Mouse (Mus musculus): ENCODE measurements at regions not wholly inside any gene's neighbourhood (a gene's known extent, or its start where the extent isn't known, plus 50 kb on each side); places are given as distances from the start of the nearest gene placed in this dataset.

GRCm38 (mm10) chr13:53535781-53536425, 63.0 kb upstream of the Msx2 start:
- no peaks in the 10 kb centered on the region for H3K36me3 ChIP-seq (ENCODE audit: insufficient read depth, low read length)
- peaks cover 8% of the 10 kb centered on the region for H3K27me3 ChIP-seq (ENCODE audit: insufficient read depth, low read length)
- no peaks in the 10 kb centered on the region for H3K9me3 ChIP-seq (ENCODE audit: low read length)
- H3K9ac ChIP-seq (replicated peaks; ENCODE audit: low read length) = no peak overlapping the region
- no peak overlapping the region for H3K4me3 ChIP-seq (ENCODE audit: low read length)
- H3K27ac ChIP-seq (ENCODE audit: low read length) = no peak overlapping the region
- H3K4me1 ChIP-seq (ENCODE audit: insufficient read depth, low read length) = no peaks in the 10 kb centered on the region
- ATAC-seq (ENCODE audit: low FRiP score, low TSS enrichment) = no peak
- H3K4me2 ChIP-seq (replicated peaks; ENCODE audit: low read depth, low read length) = no peak overlapping the region
- WGBS = 81% methylated on average over 10 of the region's 10 CpGs

- no peaks in the 10 kb centered on the region for H3K36me3 ChIP-seq (ENCODE audit: insufficient read depth, low read length)
- H3K9ac ChIP-seq (replicated peaks; ENCODE audit: low read length) = no peak overlapping the region
- no peak overlapping the region for H3K27ac ChIP-seq (ENCODE audit: low read length)
- H3K4me2 ChIP-seq (replicated peaks; ENCODE audit: low read depth, low read length) = no peak overlapping the region
- ATAC-seq (ENCODE audit: low FRiP score, low TSS enrichment) = no peak
- 13% methylated on average over 8 of the region's 8 CpGs for WGBS
- peaks cover 8% of the 10 kb centered on the region for H3K27me3 ChIP-seq (ENCODE audit: insufficient read depth, low read length)
- H3K4me1 ChIP-seq (ENCODE audit: insufficient read depth, low read length) = no peaks in the 10 kb centered on the region
- no peaks in the 10 kb centered on the region for H3K9me3 ChIP-seq (ENCODE audit: low read length)
- no peak overlapping the region for H3K4me3 ChIP-seq (ENCODE audit: low read length)
These were observed 60.9 kb upstream of the Msx2 start for GRCm38 (mm10) chr13:53533738-53534137.

- 73% methylated on average over 9 of the region's 9 CpGs for WGBS
These were observed 54.0 kb upstream of the Msx2 start for GRCm38 (mm10) chr13:53526880-53527279.

GRCm38 (mm10) chr13:53522807-53523206, 49.9 kb upstream of the Msx2 start:
- Histone ChIP-seq H3K9ac (replicated peaks; ENCODE audit: low read length) (no peak overlapping the region), H3K27me3 (ENCODE audit: insufficient read depth, low read length) (no peaks in the 10 kb centered on the region), H3K36me3 (ENCODE audit: insufficient read depth, low read length) (no peaks in the 10 kb centered on the region), H3K4me3 (ENCODE audit: low read length) (no peak overlapping the region), H3K4me2 (replicated peaks; ENCODE audit: low read depth, low read length) (no peak overlapping the region), H3K27ac (ENCODE audit: low read length) (no peak overlapping the region), H3K9me3 (ENCODE audit: low read length) (no peaks in the 10 kb centered on the region), H3K4me1 (ENCODE audit: insufficient read depth, low read length) (0 out of 2 replicates have a peak, but pooled peaks cover 3% of the 10 kb centered on the region)
- 20% methylated on average over 5 of the region's 5 CpGs for WGBS
- no peak for ATAC-seq (ENCODE audit: low FRiP score, low TSS enrichment)

More at GRCm38 (mm10) chr13:53526880-53527279, 54.0 kb upstream of the Msx2 start:
- Histone ChIP-seq H3K4me1 (ENCODE audit: insufficient read depth, low read length) (no peaks in the 10 kb centered on the region), H3K9me3 (ENCODE audit: low read length) (no peaks in the 10 kb centered on the region), H3K4me2 (replicated peaks; ENCODE audit: low read depth, low read length) (no peak overlapping the region), H3K27me3 (ENCODE audit: insufficient read depth, low read length) (no peaks in the 10 kb centered on the region), H3K9ac (replicated peaks; ENCODE audit: low read length) (no peak overlapping the region), H3K27ac (ENCODE audit: low read length) (no peak overlapping the region), H3K4me3 (ENCODE audit: low read length) (no peak overlapping the region), H3K36me3 (ENCODE audit: insufficient read depth, low read length) (no peaks in the 10 kb centered on the region)
- no peak for ATAC-seq (ENCODE audit: low FRiP score, low TSS enrichment)

All from kidney, embryonic 16.5 days (tissue).